Mouse (Mus musculus) right cerebral cortex, postnatal 25 days (tissue): ENCODE measurements around the gene Spats2l.
A peak's percentile ranks its signal among the peaks of the same experiment; 100 is the strongest.

Experiments used
- DNase-seq: peaks from one replicate; pipeline ENCODE4 v3.0.0; 2022

Gene Spats2l

DNA sequence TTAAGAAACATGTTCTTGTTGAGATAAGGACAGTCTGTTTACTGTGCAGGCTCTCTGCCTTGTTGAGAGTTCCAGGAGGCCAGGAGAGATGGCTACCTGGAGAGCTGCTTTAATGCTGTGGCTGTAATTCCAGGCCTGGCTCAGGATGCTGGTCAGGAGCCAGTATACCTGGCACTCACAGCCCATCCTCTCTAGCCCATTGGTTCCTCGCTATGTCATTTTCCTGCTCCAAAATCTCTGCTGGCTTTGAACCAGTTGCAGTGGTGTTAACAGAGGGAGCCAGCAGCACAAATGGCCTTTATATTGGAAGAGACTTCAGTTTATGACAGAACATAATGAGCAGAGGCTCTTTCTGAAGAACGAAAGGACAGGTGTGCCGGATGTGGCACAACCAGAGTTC, 127.5 kb downstream of the Spats2l start:
- DNase-seq: no peak

DNA sequence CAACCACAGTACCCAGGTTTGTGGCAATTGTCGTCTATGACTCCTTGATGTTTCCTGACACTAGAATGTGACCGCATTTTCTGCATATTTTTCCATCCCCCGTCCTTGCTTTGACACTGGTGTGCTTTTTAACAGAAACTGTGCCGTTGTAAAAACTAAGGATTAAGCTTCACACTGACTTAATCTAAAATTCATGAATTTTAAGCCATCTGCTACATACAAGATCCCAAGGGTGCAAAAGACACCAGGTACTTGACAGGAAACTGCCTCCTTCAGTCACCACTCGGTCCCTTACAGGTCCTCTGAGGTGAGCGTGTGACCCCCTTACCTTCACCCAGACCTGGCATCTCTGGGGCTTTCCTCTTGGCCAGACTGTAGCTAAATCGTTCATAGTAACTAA, 129.8 kb downstream of the Spats2l start:
- DNase-seq: no peak

DNA sequence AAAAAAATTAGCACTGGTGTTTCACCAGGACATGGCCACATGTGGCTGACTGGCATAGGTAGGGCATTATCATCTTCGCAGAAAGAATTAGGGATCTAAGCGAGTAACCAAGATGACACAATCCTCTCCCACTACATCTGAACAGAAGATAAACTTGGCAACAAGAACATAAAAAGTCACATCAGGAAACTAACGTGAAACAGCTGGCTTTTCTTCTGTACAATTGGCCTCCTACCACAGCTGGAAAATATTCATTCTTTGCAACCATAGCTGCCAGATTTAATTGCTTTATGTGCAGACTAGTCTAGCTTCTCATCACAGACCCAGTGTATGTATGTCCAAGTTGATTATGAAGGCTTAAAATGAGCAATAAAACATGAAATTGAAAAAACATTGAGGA, 131.9 kb downstream of the Spats2l start:
- no peak for DNase-seq

DNA sequence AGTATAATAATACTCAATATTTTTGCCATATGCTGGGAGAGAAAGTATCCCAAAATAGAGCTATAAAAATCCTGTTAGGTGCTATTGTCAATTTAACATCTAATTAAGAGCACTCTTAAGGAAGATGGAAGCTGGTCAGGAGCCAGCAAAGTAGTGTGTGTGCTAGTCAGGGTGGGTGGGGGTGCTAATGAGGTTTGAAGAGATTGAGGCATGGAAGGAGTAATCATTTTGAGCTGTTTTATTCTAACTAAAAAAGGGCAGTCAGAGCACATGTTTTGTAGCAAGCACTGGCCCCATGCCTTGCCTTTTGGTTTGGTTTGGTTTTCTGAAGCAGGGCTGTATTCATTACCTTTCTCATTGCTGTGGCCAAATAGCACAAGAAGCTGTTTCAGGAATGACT, 132.3 kb downstream of the Spats2l start:
- no peak for DNase-seq

DNA sequence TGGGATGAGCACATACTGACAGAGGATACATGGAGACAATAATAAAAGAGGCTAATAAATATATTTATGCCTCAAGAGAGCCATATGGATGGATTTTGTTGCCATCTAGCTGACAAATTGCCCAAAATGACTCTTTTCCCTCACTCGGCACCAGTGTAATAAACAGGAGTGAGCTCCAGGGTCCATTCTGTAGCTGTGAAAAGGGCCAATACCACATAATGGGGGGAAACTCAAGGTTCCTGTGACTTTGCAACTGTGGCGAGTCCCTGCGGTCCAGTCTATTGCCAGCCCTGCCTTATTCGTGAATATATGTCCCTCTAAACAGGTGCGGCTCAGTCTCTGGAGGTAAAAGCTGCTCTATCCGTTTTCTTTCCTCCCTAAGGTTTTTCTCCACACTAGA, 137.6 kb downstream of the Spats2l start:
- DNase-seq: no peak

DNA sequence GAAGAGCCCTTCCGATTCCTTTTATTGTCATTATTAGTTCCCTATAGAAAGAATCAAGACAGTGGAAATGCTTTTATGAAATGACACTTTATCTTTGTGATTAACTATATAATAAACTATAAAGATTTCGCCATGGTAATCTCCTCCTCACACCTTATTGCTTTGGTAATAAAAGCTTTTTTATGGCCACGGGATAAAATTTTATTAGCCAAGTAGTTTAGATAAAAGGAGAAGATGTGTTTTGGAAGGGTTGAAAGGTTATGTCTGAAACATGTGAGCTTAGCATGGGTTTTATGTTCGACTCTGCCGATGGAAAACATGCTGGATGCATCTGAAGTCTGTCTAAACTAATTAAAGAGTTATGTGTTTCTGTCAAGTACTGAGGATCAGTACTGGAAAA, 143.4 kb downstream of the Spats2l start:
- no peak for DNase-seq

DNA sequence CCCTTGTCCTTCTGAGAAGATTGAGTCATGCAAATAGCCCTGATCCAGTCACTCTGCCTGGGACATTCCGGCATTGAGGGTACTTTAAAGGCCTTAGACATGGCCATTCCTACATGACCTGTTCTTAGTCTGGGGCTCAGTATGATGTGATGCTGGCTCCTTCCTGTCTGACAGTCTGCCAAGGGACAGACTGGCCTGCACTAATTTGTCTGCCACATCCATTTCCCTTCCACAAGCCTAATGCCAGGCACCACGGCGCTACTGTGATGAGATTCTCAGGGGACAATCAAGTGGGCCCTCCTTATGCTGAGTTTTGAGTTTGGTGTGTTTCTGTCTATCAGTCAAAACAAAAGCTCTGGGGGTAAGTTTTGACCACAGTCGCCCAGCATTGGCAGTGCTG, 144.6 kb downstream of the Spats2l start:
- DNase-seq: no peak

DNA sequence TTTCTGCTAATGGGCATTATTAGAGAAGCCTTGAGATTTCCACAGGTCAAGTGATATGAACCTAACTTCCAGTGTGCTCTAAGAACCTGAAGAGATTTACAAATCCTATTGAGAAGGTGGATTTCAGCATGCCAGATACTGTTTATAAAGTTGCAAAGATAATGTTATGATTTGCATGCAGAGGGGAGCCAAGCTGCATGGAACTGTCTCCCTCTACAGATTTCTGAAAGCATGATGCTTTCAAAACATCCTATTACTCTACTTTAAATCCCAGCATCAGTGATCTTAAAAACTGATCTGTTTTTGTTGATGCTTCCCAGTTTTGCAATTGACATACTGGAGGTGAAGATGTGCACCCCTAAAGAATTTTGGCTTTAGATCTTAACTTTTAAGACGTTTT, 160.3 kb downstream of the Spats2l start:
- no peak for DNase-seq

DNA sequence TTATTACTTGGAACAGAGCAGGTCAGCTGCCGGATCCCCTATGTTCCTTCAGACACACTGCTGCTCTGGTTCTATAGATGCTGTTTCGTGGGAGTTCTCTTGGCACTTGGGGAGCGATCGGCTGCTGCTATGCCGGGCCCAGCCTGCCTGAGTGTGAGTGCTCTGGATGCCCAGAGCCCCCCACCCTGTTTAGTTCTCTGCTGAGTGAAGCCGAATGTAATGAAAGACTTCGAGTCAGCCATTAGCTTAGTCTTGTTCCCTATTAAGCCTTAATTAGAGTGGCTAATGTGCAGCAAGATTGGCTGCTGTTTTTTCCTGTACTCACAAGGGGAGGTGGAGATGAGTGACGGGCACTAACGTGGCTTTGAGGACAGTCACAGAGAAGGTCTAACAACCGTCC, 166.7 kb downstream of the Spats2l start:
- DNase-seq: no peak

DNA sequence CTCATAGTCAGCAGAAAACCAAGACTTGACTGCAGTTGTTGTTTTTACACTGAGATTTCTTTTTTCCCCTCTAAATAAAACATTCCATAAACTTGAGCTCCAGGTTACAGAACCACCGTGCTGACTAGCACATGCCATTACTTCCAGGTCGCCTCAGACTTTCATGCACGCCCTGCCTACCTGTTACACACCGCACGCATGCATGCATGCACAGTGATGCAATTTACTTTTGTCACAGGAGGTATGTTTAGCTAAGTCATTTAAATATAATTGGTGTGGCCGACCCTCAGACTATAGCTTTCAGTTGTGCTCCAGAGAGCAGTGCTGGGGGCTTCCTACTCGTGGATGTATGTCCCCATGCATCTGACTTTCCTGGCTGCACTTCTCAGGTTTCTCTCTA, 167.1 kb downstream of the Spats2l start:
- no peak for DNase-seq

DNA sequence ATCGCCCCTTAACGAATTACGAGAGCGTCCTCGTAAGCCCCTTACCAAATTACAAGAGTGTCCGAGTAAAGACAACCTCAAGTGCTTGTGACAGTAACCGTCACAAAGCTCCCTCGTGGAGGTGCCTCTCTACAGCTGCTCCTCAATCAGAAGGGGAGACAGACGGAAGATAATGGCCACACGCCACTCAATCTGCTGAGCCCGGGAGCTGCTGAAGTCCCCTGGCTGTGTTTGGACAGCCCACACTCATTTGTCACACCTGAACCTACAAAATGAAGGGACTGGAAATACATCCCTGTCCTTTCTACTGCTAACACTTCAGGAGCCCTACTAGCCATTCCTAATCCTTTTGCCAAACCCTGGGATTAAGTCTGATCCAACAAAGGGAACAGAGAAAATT, 167.8 kb downstream of the Spats2l start:
- no peak for DNase-seq

DNA sequence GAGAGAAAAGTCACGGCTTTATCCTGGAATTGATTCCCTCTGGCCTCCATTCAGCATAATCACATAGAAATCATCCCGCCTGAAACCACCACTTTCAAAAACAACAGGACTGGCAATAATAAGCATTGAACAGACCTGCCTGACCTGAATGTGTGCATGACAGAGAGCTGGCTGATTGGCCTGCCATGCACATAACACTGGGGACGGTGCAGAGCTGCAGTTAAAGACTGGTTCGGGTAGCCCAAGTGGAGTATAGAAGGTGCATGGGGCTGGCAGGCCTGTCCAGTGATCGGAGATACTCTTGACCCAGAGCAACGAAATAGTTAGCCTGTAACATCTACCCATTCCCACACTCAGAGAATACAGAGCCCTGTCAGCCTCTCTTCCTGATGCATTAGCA, 168.3 kb downstream of the Spats2l start:
- DNase-seq: no peak

DNA sequence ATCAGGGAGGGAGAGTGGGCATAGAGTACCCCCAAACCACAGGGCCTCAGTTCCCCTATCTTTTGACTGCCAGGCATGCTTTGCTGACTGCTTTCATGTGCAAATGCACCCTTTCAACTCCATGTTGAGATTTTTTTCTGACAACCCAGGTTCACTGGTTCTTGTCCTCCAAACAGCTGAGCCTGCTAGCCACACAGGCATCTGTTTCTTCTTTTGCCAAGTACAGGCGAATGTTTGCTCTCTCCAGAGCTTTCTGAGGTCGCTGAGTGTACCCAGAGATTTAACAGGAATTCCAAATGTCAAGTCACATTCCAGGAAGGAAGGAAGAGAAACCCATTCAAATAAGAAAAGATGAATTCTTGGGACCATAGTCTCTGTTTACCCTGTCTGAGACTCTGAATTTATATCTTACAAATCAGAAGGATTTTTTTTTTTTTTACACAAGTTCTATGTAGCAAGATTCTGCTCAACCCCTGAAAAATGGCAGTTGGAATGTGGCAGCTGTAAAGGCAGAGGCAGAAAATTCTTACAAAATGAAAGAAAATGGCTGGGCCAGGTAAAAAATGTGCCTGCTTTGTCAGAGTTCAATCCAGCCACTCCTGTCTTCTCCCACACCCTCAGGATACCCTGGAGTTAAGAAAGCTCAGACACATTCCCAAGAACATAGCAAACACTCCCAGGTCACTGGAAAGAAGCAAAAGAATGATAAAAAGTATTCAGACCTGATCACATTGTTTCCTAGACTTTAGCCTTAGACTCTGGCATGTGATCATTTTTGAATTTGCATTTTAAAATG, 173.8 kb downstream of the Spats2l start:
- no peak for DNase-seq

DNA sequence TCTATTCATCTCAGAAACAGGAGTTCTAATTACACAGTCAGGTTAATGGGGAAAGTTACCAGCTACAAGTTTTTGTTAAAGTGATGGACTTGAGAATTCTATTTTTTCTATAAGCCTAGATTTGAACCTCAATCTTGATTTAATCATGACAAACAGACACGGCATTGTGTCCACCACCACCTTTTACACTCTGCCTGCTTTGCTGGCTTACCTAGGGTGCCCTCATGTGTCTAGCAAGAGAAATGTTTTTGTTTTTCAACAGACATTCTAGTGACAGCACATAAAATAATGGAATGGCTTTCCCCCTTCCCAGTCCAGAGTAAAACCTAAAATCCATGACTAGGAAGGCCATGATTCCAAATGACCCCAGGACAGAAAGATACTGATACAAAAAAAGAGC, 175.2 kb downstream of the Spats2l start:
- no peak for DNase-seq

DNA sequence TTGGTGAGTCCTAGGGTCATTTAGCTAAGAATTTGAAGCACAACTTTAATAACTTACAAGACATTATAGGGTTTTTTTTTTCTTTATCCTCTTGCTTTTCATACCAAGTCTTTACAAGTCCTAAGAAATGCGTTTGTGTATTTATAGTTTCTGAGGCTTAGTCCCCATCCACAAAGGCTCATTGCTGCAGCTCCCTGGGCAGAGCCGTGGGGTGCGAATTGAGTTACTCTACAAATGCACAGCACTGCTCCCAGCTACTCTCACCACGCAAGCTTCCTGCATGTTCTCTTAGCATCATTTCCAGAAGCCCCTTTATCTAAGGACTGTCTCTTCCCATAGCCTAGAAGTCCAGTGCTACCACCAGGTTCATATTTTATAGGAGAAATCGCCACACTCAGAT, 175.8 kb downstream of the Spats2l start:
- DNase-seq: no peak

DNA sequence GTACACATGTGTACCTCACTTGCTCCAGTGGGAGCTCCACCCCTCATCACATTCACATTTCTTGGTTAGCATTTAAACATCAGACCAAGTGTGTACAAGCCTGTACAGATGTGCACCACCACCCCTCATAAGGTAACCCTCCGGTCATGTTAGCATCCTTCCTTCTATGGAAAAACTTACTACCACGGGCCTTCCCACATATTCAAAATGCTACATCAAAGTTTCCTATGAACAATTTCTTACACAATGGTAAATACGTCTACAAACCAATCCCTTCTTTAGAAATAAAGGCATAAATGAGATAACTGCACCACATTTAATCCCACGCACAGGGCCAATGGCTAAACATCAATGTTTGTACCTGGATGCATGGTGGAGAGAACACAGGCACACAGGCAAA, 178.5 kb downstream of the Spats2l start:
- DNase-seq: no peak

DNA sequence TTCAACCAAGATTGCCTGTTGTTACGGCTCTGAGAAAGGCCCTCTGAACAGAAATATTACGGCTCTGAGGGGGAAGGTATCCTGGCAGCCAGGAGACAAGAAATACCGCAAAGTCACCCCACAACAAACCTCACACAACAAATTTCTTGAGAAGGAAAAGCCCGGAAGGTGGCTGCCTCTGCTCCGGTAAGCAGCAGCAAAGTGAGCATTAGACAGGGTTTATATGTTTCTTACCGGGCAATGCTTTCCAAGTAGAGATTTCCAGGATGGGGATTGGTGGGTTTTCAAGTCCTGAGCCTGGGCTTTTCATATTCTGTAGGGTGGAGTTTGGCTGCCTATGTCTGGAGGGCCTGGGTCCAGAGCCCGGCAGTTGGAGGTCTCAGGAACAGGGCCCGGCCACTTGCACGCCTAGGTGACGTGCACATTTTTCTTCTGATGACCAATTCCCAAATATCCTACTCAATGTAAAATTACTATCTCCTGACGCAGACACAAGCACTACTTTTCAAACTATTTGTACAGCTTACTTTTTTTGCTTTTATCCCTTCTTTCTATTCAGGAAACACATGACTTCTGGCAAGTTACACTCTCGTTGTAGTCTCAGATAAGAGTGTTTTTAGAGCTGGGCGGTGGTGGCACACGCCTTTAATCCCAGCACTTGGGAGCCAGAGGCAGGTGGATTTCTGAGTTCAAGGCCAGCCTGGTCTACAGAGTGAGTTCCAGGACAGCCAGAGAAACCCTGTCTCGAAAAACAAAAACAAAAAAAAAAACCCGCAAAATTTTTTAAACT, 179.8 kb downstream of the Spats2l start:
- no peak for DNase-seq

DNA sequence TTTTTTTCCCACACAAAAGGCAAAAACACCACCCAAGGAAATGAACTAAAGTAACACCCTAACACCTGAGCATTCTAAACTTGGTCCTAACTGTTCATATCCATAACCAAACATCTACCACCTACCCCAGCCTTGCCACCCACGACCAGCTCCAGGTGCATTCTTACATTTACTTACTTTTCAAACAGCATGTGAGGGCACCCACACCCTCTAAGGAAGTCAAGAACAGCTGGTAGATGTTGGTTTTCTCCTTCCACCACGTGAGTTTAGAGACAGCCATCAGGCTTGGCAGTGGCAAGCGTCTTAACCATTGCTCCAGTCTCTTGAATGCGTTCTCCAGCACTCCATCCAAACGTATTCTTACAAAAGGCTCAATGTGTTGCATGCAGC, 180.4 kb downstream of the Spats2l start:
- no peak for DNase-seq

DNA sequence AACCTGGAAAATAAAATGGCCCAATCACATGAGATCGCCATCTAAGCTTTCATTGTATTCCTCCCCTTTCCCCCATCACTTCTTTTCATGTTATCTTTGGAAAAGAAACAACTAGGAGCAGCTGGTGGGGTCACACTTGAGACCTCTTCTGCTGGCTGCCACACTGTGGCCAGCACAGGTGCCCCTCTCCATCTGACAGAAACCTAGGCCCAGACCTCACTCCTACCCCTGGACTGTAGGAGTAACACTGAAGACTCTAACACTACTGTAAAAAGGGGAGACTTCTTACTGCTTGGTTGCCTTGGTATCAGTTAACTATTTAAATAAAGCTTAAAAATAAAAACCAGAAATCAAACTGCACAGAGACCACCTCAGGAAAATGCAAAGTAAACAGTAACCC, 181.8 kb downstream of the Spats2l start:
- DNase-seq: no peak

DNA sequence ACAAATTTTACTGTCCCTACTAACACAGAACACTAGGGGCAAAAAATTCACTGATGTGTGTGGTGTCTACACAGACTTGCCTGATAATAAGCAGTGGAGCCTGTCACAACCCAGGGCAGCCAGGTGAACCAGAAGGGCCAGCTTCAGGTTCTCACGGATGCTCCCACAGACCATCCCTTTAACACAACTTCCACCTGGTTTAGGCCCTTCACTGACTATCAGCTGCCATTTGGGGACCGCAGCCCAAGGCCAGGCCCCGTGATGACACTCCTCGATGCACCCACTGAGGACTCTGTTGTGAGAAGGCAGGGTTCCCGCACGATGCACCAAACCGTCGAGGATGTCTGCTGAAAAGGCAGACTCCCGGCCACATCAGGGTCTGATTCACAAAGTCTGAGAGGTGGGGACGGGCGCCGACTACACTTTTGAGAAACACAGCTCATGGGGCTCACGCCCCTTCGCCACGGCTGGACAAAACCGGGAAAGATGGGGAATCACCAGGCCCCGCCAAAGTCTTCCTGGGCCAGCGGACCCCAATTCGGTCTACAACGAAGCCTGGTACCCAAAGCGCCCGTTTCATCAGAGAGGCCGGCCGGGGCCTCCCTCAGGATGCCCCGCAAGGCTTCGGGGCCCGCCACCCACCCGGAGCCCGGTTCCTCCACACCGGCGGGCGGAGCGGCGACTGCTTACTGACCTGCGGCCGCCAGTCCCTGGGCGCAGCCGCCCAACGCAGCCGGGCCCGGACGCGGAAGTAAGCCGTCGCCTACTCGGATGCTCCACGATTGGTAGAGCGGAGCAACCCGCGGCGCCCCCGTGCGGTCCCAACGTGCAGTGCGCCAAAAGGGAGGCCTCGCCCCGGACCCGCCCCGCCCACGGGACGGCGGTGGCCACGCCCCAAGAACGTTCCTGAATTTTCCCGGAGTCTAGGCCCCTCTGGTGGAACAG, 195.6 kb downstream of the Spats2l start:
- peak; percentile 94 for DNase-seq

DNA sequence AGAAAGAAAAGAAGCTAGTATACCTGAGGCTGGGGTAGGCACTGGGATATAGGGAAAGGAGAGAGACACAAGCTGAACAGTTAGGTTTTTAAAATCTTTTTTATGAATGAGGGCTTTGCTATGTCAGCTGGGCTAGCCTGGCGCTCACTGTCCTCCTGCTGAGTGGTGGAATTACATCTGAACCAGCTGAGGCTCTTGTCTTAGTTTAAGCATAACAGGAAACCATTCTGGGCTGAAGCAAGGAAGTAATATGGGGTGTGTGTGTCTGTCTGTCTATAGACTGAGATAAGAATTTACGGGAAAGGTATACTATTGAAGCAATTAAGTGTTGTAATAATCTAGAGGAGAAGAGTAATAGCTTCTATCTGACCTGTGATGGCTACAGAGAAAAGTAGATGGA, 197.6 kb downstream of the Spats2l start:
- no peak for DNase-seq

DNA sequence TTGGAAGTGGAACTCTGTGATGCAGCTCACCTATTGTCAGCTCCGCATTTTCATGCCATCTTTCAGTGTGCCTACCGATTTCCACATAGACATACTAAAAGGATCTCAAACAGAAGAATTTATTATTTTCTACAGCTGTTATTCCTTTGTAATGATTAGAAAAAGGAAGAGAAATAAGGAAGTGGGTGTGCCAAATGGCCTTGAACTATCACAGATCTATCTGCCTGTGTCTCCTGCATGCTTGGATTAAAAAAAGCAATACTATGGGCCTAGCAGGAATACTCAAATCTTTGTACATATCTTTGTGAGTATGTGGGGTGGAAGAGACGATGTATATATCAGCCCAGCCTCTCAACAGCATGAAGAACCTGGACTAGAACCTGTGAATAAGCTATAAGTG, 202.9 kb downstream of the Spats2l start:
- no peak for DNase-seq

DNA sequence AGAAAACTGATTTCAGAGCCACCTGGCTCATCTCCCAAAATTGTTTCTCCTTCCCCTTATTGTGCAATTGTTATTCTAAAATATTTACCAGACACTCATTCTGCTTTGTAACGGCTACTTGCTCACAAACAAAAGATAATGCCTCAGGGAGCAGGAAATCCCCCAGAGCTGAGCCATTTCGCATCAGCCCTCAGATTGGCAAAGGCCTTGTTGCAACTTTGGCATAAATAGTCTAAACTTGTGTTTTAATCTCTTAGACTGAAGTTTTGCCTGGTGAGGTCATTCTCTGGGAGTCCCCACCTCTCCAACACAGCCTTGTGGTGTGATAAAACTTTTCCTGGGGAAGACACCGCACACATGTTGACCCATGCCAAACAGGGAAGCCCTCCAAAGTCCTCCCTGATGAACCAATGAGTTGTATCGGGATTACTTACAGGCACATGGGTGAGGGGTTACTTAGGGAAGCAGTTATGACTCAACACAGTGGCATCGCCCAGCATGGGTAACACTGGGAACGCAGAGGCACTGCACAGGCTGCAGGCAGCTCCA, 215.2 kb downstream of the Spats2l start:
- DNase-seq: no peak
